Mouse (Mus musculus) ovary, adult 2 months (tissue): ENCODE results near the gene Hmgn5. TPM values are rescaled to one million over a fixed set of nuclear protein-coding genes. Genes with fewer than 3 reads are reported as not detected.

ENCODE experiments used
- polyA plus RNA-seq: library from polyadenylated mRNA; depleted of rRNA; stranded (reverse); fragments of >200 nt; gene quantifications from 2 replicates; pipeline ENCODE4 v1.2.3, GENCODE M21; 2012; rRNA removed

Gene Hmgn5
- 0.10 and 0.15 TPM in 2 replicates for polyA plus RNA-seq

GRCm38 (mm10) chrX:109013283-109013682 lies at the start of gene Hmgn5:
Gene Hmgn5 (minus strand): TSS chrX:109013404.

Other genes with a start within 250 kb of the Hmgn5 start
- 0.50 and 0.56 TPM in 2 replicates for gene Brwd3, start 179.0 kb downstream of the Hmgn5 start, polyA plus RNA-seq
- 4.4 and 4.6 TPM in 2 replicates for gene Sh3bgrl, start 82.0 kb upstream of the Hmgn5 start, polyA plus RNA-seq
- gene Gm6377, start 183.4 kb upstream of the Hmgn5 start, polyA plus RNA-seq = 0.06 TPM in 1 of 2 replicates, not detected in the other